ENCODE assay signal across 18 mouse cellular contexts in genomic region chr9:98466709-98467108, GRCm38 (mm10). TPM values are rescaled to one million over a fixed set of nuclear protein-coding genes. Genes with fewer than 3 reads are reported as not detected.
"Had no signal": no experiment of that assay in that cellular context is flagged by ENCODE, and none has a peak within 500 bp of the region (broad histone marks: within the 10 kb centered on the region; RNA-seq: fewer than 3 reads in every experiment).

No protein-coding gene starts in this region.

- H3K9ac ChIP-seq: hindbrain, embryonic 12.5 days; liver, embryonic 14.5 days; midbrain, embryonic 15.5 days; neural tube, embryonic 13.5 days had no signal

- H3K27ac ChIP-seq: hindbrain, embryonic 12.5 days; kidney, postnatal 0 days; layer of hippocampus, adult 2 months; limb, embryonic 10.5 days; liver, embryonic 14.5 days; midbrain, embryonic 15.5 days; neural tube, embryonic 13.5 days had no signal

- H3K4me2 ChIP-seq: hindbrain, embryonic 12.5 days; midbrain, embryonic 11.5 days; midbrain, embryonic 15.5 days; neural tube, embryonic 13.5 days had no signal

- H3K9me3 ChIP-seq: hindbrain, embryonic 12.5 days; limb, embryonic 10.5 days; midbrain, embryonic 15.5 days; neural tube, embryonic 13.5 days had no signal

- H3K4me1 ChIP-seq: hindbrain, embryonic 12.5 days; limb, embryonic 10.5 days; midbrain, embryonic 15.5 days; neural tube, embryonic 13.5 days had no signal

- H3K4me3 ChIP-seq: hindbrain, embryonic 12.5 days; layer of hippocampus, adult 2 months; limb, embryonic 10.5 days; midbrain, embryonic 15.5 days; neural tube, embryonic 13.5 days had no signal

- DNase-seq: kidney, adult 9 months; kidney, postnatal 4 days; lung, adult 2 months; lung, postnatal 36 days; right cerebral cortex, postnatal 14 days had no signal

- H3K27me3 ChIP-seq: hindbrain, embryonic 12.5 days; midbrain, embryonic 15.5 days; neural tube, embryonic 13.5 days had no signal

- H3K36me3 ChIP-seq: hindbrain, embryonic 12.5 days; limb, embryonic 10.5 days; midbrain, embryonic 15.5 days; neural tube, embryonic 13.5 days had no signal

- ATAC-seq: hindbrain, embryonic 16.5 days; inflammation-experienced regulatory T-cells, adult 6 months; lung, postnatal 0 days; midbrain, embryonic 15.5 days had no signal

RNA-seq across cellular contexts. Expression of gene Rbp2, which starts 19.2 kb away (rescaled TPM):
- total RNA-seq: layer of hippocampus, adult 2 months; megakaryocyte progenitor cell, adult 5-6 weeks; monocyte, adult 5-6 weeks had no signal
- polyA plus RNA-seq: inflammation-experienced regulatory T-cells, adult 6 months had no signal

RNA-seq across cellular contexts. Expression of gene Rbp1, which starts 43.9 kb away (rescaled TPM):
- total RNA-seq: monocyte, adult 5-6 weeks had no signal
- polyA plus RNA-seq: inflammation-experienced regulatory T-cells, adult 6 months had no signal
